Mouse (Mus musculus): ENCODE data around the gene Shd.

DNA sequence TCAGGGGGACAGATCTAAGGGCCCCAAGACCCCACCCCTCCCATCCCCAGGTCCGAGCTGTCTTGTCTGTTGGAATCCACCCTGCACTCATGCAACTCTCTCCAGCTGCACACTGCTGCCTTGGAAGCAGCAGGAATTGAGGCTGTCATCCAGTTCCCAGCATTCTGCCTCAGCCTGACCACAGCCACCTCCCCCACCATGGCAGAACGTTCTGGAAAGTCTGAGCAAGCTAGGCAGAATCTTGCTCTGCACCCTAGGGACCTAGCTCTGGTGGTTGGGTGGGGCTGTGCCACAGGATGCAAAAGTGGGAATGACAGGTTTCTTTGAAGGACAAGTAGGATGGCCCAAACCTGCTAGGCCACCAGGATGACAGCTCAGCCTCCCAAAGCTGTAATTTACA lies 54.2 kb downstream of the Shd start:
- TF ChIP-seq CTCF (IDR thresholded peaks at IDR 0.05; ENCODE audit: insufficient read depth, low read length) (no peak), POLR2A (IDR thresholded peaks at IDR 0.05; ENCODE audit: borderline replicate concordance, extremely low read depth, low read depth, low read length) (no peak)
